Mouse (Mus musculus) Patski (cell line): Measurements from ENCODE around the gene Sgk2. TPM values are rescaled to one million over a fixed set of nuclear protein-coding genes. Genes with fewer than 3 reads are reported as not detected.

Experiments
- ATAC-seq: fragments of 100-300 bp; one replicate; pipeline ENCODE4 v1.8.0; 2021
- CTCF ChIA-PET: fragments of 350-600 bp; sonication (Branson Sonifier 250); formaldehyde crosslinking; loops from one replicate; lab custom pipeline; 2022; ENCODE audit warnings: inconsistent platforms; lab: Charles Lee
- POLR2A ChIA-PET: fragments of 350-600 bp; sonication (Branson Sonifier 250); formaldehyde crosslinking; loops from one replicate; lab custom pipeline; 2022; ENCODE audit warnings: antibody characterized with exemption, inconsistent platforms; lab: Charles Lee
- DNase-seq: peaks from one replicate; pipeline ENCODE4 v3.0.0-alpha.2; 2011; ENCODE audit warnings: low read depth, low spot score
- H3K27me3 ChIP-seq: fragments of 371-371 bp; one replicate; pipeline ENCODE4 v1.5.1; 2021
- CTCF ChIP-seq: fragments of 100-300 bp; IDR thresholded peaks from one replicate; pipeline ENCODE4 v1.5.1; 2021
- in situ Hi-C: fragments of 300-500 bp; cut with MboI; formaldehyde crosslinking; loops from 3 replicates; pipeline ENCODE4 v1.11.1; 2018; ENCODE audit warnings: low pct_unique_long_range_greater_than_20kb, mixed read lengths
- polyA plus RNA-seq: library from polyadenylated mRNA; unstranded; gene quantifications from one replicate; pipeline ENCODE4 v1.2.3, GENCODE M21; 2021

Sgk2 gene
- polyA plus RNA-seq, 1 experiment from 2014 or later = 4.9 TPM

- no peaks in the 10 kb centered on the region for H3K27me3 ChIP-seq
- TF ChIP-seq CTCF = no peak
- ATAC-seq (peak; percentile 78), DNase-seq (no peak)
- in situ Hi-C loops = no loop called here
- CTCF ChIA-PET = interaction anchor here (1.0 to 2.3 kb wide), 6 partner anchors 9 to 65 kb away, joined by 3 to 9 read pairs (median 4); no protein-coding TSS in a partner anchor
- POLR2A ChIA-PET = interaction anchor here (1.4 to 1.5 kb wide), 2 partner anchors 12 to 30 kb away, joined by 3 to 5 read pairs; partner anchors contain the start of gene Ift52
These were observed 366 bp upstream of the Sgk2 start for GRCm38 (mm10) chr2:162986764-162987163.

- POLR2A ChIA-PET = no interaction called here
- CTCF ChIA-PET = no interaction called here
- no peaks in the 10 kb centered on the region for H3K27me3 ChIP-seq
- no peak for TF ChIP-seq CTCF
- in situ Hi-C loops = no loop called here
- ATAC-seq (no peak), DNase-seq (no peak)
These were observed 1.1 kb downstream of the Sgk2 start for GRCm38 (mm10) chr2:162988235-162988634.

- DNase-seq = no peak
- CTCF ChIA-PET = interaction anchor here (1.1 to 1.2 kb wide), 3 partner anchors 11 to 18 kb away, joined by 3 to 4 read pairs (median 3); no protein-coding TSS in a partner anchor
- no peak for TF ChIP-seq CTCF
- ATAC-seq = no peak
- POLR2A ChIA-PET = no interaction called here
- H3K27me3 ChIP-seq = no peaks in the 10 kb centered on the region
- in situ Hi-C loops = no loop called here
These were observed 4.4 kb downstream of the Sgk2 start for GRCm38 (mm10) chr2:162991394-162992083.

GRCm38 (mm10) chr2:162992084-162992437, 4.9 kb downstream of the Sgk2 start:
- ChIA-PET CTCF (interaction anchor here (1.1 to 1.2 kb wide), 3 partner anchors 10 to 19 kb away, joined by 3 to 4 read pairs (median 3); no protein-coding TSS in a partner anchor), POLR2A (no interaction called here)
- no peak for DNase-seq
- no peak for ATAC-seq
- no peak for TF ChIP-seq CTCF
- no peaks in the 10 kb centered on the region for H3K27me3 ChIP-seq
- in situ Hi-C loops = no loop called here

- no peak for TF ChIP-seq CTCF
- in situ Hi-C loops = no loop called here
- POLR2A ChIA-PET = no interaction called here
- no peak for DNase-seq
- no peak for ATAC-seq
- no peaks in the 10 kb centered on the region for H3K27me3 ChIP-seq
- CTCF ChIA-PET = no interaction called here
These were observed 6.9 kb downstream of the Sgk2 start for GRCm38 (mm10) chr2:162993881-162994616.

- DNase-seq (no peak), ATAC-seq (peak; percentile 54)
- ChIA-PET CTCF (interaction anchor here (1.1 to 3.5 kb wide), 9 partner anchors 8 to 96 kb away, joined by 3 to 15 read pairs (median 4); partner anchors contain the start of gene Sgk2), POLR2A (no interaction called here)
- in situ Hi-C loops = no loop called here
- TF ChIP-seq CTCF = peak; percentile 81
- H3K27me3 ChIP-seq = no peaks in the 10 kb centered on the region
These were observed 11.5 kb downstream of the Sgk2 start for GRCm38 (mm10) chr2:162998528-162999230.

GRCm38 (mm10) chr2:162999744-163000143, 12.6 kb downstream of the Sgk2 start:
- ATAC-seq (no peak), DNase-seq (no peak)
- peak; percentile 75 for TF ChIP-seq CTCF
- ChIA-PET POLR2A (no interaction called here), CTCF (interaction anchor here (0.9 to 3.5 kb wide), 9 partner anchors 9 to 95 kb away, joined by 3 to 15 read pairs (median 3); no protein-coding TSS in a partner anchor)
- in situ Hi-C loops = loop anchor here (5.0 kb wide), 2 partner anchors 32 to 77 kb away; no protein-coding TSS in a partner anchor
- H3K27me3 ChIP-seq = no peaks in the 10 kb centered on the region

GRCm38 (mm10) chr2:163001071-163001470, 13.9 kb downstream of the Sgk2 start:
- H3K27me3 ChIP-seq = no peaks in the 10 kb centered on the region
- CTCF ChIA-PET = no interaction called here
- POLR2A ChIA-PET = no interaction called here
- DNase-seq (no peak), ATAC-seq (no peak)
- in situ Hi-C loops = loop anchor here (5.0 kb wide), 2 partner anchors 34 to 79 kb away; no protein-coding TSS in a partner anchor
- no peak for TF ChIP-seq CTCF

GRCm38 (mm10) chr2:163007299-163007698, 20.2 kb downstream of the Sgk2 start:
- no peak for TF ChIP-seq CTCF
- ATAC-seq (no peak), DNase-seq (no peak)
- CTCF ChIA-PET = interaction anchor here (0.8 kb wide), 1 partner anchor 15 kb away, joined by 3 read pairs; no protein-coding TSS in a partner anchor
- in situ Hi-C loops = no loop called here
- POLR2A ChIA-PET = no interaction called here
- H3K27me3 ChIP-seq = no peaks in the 10 kb centered on the region
